Mouse (Mus musculus) bone marrow, adult 2 months (tissue): ENCODE measurements around the gene Tescl.

Experiments
- CTCF ChIP-seq: fragments of 200-500 bp; IDR thresholded peaks from 2 replicates; pipeline ENCODE4 v1.5.1; 2011; ENCODE audit warnings: low read length, control low read depth; ENCODE audit not compliant: control insufficient read depth, insufficient read depth
- POLR2A ChIP-seq: fragments of 200-500 bp; IDR thresholded peaks from 2 replicates; pipeline ENCODE4 v1.6.1; 2011; ENCODE audit warnings: low read depth, mild to moderate bottlenecking, control low read depth, low read length, borderline replicate concordance; ENCODE audit not compliant: control insufficient read depth

DNA sequence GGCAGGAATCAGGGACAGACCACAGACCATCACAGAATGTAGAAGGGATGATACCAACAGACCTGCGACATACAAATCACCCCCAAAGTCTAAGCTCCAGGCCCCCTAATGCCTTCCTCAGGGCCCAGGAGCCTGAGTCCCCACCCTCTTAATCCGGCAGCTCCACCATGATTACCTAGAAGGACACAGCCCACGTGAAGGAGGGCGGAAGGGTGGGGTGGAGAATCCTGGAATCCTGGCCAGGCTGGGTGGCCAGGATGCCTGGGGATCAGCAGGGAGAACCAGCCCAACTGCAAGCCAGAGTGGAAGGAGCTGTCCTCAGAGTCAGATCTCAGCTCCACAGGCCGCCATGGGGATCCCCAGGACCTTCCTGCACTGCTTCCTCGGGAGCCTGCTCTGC, 15.2 kb upstream of the Tescl start, which contains the start of gene Lypd5:
- TF ChIP-seq CTCF (no peak), POLR2A (no peak)
